Mouse (Mus musculus): ENCODE data around the gene Hist1h2ae.
"Not testable (repeated sequence)": the region's sequence is repeated elsewhere in the genome, so short reads cannot be mapped to it uniquely, and the experiment has no call there.

Hist1h2ae gene

DNA sequence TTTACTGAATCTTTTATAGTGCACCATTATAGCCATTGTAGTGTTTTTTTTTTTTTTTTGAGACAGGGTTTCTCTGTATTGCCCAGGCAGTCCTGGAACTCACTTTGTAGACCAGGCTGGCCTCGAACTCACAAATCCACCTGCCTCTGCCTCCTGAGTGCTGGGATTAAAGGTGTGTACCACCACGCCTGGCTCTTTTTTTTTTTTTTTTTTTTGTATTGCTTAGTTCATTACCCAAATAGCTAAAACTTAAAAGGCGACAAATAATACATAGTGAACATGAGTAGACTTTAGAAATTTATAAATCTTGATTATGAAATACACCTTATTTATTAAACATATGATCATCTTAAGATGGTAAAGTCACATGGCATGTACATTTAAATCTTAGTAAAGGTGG is 29.5 kb downstream of the Hist1h2ae start:
- no peak for DNase-seq (ENCODE audit: low read depth, low spot score)

DNA sequence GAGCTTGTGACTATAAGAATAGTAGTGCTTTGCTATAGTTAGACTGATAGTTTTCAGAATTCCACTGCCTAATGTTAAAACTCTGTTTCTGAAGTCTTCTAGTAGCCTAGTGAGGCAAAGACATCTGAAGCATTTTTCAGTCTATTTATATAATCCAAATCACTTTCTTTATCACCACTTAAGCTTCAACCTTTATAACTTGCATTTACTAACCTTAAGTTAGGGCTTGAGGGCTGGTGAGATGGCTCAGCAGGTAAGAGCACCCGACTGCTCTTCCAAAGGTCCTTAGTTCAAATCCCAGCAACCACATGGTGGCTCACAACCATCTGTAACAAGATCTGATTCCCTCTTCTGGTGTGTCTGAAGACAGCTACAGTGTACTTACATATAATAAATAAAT is 31.2 kb downstream of the Hist1h2ae start:
- DNase-seq (ENCODE audit: low read depth, low spot score): not testable (repeated sequence)

GRCm38 (mm10) chr13:23538249-23538648 is 32.8 kb downstream of the Hist1h2ae start:
- DNase-seq (ENCODE audit: low read depth, low spot score): no peak

- no peak for DNase-seq (ENCODE audit: low read depth, low spot score)
Observed at GRCm38 (mm10) chr13:23537006-23537710, 33.9 kb downstream of the Hist1h2ae start.

DNA sequence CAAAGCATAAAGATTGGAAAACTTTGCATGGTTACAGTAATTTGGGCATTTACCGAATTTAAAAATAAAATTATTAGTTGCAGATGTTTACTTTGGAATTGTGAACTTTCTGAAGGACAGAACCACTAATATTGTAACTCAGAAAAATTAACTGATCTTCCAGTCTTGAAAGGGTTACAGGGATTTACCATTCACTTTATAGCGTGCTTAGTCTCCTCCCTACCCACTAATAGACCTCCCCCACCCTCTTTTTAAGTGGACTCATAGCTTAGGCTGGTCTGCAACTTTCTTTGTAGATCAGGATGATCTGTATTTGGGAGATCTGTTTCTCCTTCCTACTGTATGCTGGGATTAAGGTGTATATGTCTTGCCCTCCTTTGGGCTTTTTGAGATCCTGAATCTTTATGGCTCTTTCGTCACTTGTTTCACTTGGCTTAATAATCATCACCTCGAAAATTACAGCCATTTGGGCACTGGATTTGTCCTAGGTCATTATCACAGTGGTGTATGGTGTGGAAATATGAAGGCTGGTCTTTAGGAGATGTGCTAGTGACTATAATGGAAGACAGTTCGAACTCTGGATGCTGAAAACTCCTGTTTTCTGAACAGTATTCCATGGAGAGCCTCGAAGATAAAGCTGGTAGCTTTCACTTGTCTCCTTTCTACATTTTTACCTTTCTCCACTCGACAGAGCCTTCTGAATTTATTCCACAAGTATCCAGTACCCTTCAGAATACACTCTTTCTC is 34.8 kb downstream of the Hist1h2ae start:
- no peak for DNase-seq (ENCODE audit: low read depth, low spot score)

DNA sequence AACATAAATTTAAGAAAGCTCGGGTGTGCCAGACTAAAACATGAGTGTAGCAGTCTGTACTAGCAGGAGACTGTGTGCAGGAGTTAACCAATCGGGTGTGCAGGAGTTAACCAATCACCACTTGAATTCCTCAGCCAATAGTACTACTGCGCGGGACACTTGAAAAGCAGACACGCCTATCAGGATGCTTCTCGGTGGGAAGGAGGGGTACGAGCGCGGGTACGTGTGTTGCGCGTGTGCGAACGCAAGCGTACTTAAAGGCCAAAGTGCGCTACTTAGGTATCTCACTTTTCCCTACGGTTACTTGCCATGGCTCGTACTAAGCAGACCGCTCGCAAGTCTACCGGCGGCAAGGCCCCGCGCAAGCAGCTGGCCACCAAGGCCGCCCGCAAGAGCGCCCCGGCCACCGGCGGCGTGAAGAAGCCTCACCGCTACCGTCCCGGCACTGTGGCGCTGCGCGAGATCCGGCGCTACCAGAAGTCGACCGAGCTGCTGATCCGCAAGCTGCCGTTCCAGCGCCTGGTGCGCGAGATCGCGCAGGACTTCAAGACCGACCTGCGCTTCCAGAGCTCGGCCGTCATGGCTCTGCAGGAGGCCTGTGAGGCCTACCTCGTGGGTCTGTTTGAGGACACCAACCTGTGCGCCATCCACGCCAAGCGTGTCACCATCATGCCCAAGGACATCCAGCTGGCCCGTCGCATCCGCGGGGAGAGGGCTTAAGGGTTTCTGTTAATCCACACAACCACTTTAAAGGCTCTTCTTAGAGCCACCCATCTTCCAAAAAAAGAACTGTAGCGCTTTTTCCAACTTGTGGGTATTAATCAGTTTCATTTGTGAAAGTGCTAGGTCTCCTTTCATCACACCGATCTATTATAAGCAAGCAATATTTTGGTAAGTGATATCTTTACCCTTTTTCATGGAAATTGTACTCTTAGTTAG is 35.6 kb downstream of the Hist1h2ae start, which contains the start of gene Hist1h3g:
Gene Hist1h3g (plus strand): TSS at position 286 of the 939 bp plus-strand sequence.
- DNase-seq (ENCODE audit: low read depth, low spot score): peak; percentile 96

GRCm38 (mm10) chr13:23534368-23535131 is 36.5 kb downstream of the Hist1h2ae start:
- no peak for DNase-seq (ENCODE audit: low read depth, low spot score)

- peak; percentile 91 for DNase-seq (ENCODE audit: low read depth, low spot score)
Observed at GRCm38 (mm10) chr13:23533560-23534367, 37.3 kb downstream of the Hist1h2ae start, which contains the start of gene Hist1h2af. Hist1h2af (plus strand) TSS chr13:23533906.

- no peak for DNase-seq (ENCODE audit: low read depth, low spot score)
Observed at GRCm38 (mm10) chr13:23532262-23533075, 38.6 kb downstream of the Hist1h2ae start.

DNA sequence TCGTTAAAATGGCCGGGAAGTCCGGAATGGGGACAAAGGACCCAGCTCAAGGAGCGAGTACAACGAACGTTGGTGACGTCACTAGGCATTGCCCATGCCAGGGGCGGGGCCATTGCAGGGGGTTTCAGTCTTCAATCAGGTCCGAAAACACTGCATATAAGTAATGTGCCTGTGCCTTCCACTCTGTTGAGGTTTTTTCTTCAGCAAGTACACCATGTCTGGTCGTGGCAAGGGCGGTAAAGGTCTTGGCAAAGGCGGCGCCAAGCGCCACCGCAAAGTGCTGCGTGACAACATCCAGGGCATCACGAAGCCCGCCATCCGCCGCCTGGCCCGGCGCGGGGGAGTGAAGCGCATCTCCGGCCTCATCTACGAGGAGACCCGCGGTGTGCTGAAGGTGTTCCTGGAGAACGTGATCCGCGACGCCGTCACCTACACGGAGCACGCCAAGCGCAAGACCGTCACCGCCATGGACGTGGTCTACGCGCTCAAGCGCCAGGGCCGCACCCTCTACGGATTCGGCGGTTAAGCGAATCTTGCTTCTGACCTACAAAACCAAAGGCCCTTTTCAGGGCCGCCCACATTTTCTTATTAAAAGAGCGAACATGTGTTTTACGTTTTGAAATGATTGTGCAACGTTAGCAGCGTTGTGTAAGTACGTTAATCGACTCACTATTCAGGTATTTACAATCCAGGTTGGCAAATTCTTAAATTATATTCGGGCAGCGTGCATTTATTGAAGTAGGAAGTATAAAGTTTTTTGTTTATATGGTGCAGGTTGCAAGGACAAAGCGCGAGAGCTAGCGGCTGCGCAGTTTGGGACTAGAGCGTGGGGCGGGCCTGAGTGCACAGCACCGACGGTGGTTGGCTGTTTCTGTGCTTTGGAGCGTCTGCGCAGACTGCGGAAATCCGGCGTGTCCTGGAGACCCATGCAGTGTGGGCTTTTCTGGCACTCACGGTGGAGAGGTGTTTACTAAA is 39.8 kb downstream of the Hist1h2ae start, which contains the start of gene Hist1h4h:
Gene Hist1h4h (plus strand): TSS at position 150 of the 975 bp plus-strand sequence.
- peak; percentile 98 for DNase-seq (ENCODE audit: low read depth, low spot score)

DNA sequence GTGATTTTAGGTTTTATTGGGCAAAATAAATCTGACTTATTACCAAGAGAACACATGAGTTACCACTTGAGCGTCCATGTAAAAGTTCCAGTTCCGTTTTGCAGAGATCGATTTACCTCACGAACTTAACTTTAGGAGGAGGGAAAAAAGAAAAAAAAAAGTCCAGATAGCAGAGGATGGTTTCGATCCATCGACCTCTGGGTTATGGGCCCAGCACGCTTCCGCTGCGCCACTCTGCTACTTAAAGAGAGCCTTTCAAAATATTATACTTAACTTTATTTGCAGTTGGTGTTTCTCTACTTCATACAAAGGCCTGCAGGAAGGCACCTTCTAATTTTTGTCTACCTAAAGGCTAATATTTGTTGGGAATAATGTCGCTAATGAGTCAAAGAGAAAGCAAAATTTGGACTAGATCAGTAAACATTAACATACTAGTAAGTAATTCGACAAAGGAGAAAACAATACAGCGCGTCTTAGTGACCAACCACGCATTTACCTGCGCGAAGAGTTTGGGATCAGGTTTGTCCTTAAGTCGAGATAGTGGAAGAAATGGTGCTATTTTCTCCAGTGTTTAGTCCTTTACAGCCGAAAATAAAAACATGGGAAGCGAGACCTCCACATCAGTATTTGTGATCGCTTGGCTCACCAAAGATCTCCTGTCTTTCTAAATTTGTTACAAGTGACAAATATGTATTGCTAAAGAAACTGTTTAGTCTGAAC is 40.7 kb downstream of the Hist1h2ae start:
- no peak for DNase-seq (ENCODE audit: low read depth, low spot score)

GRCm38 (mm10) chr13:23529480-23530165 is 41.4 kb downstream of the Hist1h2ae start:
- no peak for DNase-seq (ENCODE audit: low read depth, low spot score)

DNA sequence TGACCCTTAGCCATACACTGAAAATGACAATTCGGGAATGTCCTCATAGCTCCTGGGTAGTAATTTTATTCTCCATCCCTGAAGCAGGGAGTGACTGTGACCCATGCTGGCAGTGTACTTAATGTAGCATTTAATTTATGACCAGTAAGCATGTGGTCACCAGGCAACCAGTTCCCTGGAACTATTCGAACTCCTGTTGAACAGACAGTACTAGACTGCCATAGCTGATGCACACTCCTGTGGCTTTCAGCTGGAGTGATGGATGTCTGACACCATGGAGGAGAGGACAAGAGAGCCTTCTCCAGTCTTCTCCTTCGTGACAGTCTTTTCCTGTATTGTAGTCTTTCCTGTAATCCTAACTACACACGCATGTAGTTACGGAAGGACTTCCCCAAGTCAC is 42.0 kb downstream of the Hist1h2ae start:
- no peak for DNase-seq (ENCODE audit: low read depth, low spot score)

DNA sequence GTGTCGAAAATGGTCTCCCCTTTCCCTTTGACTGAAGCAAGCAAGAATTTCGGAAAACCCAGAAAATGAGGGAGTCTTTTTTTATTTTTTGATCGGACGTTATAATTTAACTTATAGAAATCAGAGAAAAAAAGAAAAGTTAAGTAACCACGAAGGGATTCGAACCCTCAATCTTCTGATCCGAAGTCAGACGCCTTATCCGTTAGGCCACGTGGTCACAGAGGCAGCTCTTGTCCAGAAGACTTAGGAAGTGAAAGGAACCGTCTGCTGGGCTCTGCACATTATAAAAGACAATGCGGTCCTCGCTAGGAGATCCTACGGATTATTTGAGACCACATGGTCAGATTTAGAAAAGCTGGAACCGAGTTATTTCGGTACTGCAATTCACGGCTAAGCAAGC is 44.7 kb downstream of the Hist1h2ae start:
- peak; percentile 92 for DNase-seq (ENCODE audit: low read depth, low spot score)

- no peak for DNase-seq (ENCODE audit: low read depth, low spot score)
Observed at GRCm38 (mm10) chr13:23525901-23526300, 45.1 kb downstream of the Hist1h2ae start.

GRCm38 (mm10) chr13:23524654-23525053 is 46.4 kb downstream of the Hist1h2ae start:
- DNase-seq (ENCODE audit: low read depth, low spot score): peak; percentile 93

- DNase-seq (ENCODE audit: low read depth, low spot score): no peak
Observed at GRCm38 (mm10) chr13:23523976-23524375, 47.0 kb downstream of the Hist1h2ae start.
